Mouse (Mus musculus): ENCODE measurements around the gene Cux2. TPM values are rescaled to one million over a fixed set of nuclear protein-coding genes. Genes with fewer than 3 reads are reported as not detected.
A peak's percentile ranks its signal among the peaks of the same experiment; 100 is the strongest.

The Cux2 gene
- polyA plus RNA-seq, 1 experiment from 2014 or later, result 33.7 TPM

DNA sequence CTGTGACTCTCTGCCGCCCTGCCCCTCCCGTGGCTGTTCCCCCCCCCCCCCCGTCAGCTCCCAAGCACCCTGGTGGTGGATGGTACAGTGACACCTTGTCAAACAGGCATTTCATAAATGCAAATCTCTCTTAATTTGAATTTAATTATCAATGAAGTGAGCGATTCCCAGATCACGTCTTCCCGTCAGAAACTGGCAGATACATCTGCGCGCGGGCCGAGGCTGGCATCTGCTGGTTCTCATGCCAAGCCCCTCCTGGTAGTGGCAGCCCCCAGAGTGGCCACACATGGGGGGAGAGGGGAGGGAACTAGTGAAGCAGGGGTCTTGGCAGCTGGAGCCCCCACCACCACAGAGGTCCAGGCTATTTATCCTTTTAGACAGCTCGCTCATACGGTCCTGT lies 73.6 kb downstream of the Cux2 start:
- 56% methylated on average over 12 of the region's 12 CpGs for WGBS
- no peak overlapping the region for H3K4me2 ChIP-seq (replicated peaks)
- H3K36me3 ChIP-seq, result no peaks in the 10 kb centered on the region
- H3K27ac ChIP-seq (replicated peaks), result peak overlapping the region; percentile 79
- H3K4me1 ChIP-seq, result peaks cover 31% of the 10 kb centered on the region
- no peak overlapping the region for H3K9ac ChIP-seq (replicated peaks)
- no peaks in the 10 kb centered on the region for H3K9me3 ChIP-seq
- no peak overlapping the region for H3K4me3 ChIP-seq
- ATAC-seq (replicated peaks), result peak; percentile 32
- H3K27me3 ChIP-seq, result no peaks in the 10 kb centered on the region

- H3K9ac ChIP-seq (replicated peaks), result no peak overlapping the region
- no peaks in the 10 kb centered on the region for H3K9me3 ChIP-seq
- WGBS, result 35% methylated on average over 10 of the region's 10 CpGs
- H3K4me3 ChIP-seq, result no peak overlapping the region
- no peak for ATAC-seq (replicated peaks)
- H3K4me1 ChIP-seq, result peaks cover 43% of the 10 kb centered on the region
- H3K4me2 ChIP-seq (replicated peaks), result no peak overlapping the region
- no peaks in the 10 kb centered on the region for H3K36me3 ChIP-seq
- H3K27ac ChIP-seq (replicated peaks), result peak overlapping the region; percentile 56; the same call in 1 of the 2 replicates
- no peaks in the 10 kb centered on the region for H3K27me3 ChIP-seq
Measured at GRCm38 (mm10) chr5:121973541-121973940, 76.4 kb downstream of the Cux2 start.

DNA sequence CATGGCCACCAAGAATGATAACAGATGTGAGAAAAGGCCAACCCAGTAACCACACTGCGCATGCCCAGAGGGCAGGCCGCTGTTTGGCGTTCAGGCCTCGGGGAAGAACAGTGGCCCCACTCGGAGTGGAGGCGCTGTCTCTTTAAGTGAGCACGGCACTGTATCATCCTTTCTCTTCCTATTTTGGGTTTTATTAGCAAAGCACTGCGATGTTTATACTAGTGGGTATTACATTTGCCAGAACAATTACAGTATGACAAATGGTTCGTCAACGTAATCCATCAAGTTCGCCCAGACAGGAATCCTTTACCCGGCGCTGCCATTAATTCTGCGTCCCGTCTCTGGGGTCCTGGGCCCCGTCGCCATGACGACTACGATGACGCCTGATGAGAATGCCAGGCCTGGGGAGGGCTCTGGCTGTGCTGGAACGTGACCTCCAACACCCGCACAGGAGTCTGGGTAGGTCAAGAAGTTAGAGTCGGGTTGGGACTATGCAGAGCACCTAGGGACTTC lies 77.2 kb downstream of the Cux2 start:
- H3K9me3 ChIP-seq, result no peaks in the 10 kb centered on the region
- no peak overlapping the region for H3K9ac ChIP-seq (replicated peaks)
- no peak for ATAC-seq (replicated peaks)
- no peak overlapping the region for H3K4me3 ChIP-seq
- H3K36me3 ChIP-seq, result no peaks in the 10 kb centered on the region
- no peaks in the 10 kb centered on the region for H3K27me3 ChIP-seq
- peaks cover 51% of the 10 kb centered on the region for H3K4me1 ChIP-seq
- WGBS, result 44% methylated on average over 23 of the region's 23 CpGs
- no peak overlapping the region for H3K4me2 ChIP-seq (replicated peaks)
- H3K27ac ChIP-seq (replicated peaks), result no peak overlapping the region; the same call in 1 of the 2 replicates

GRCm38 (mm10) chr5:121968999-121969398 lies 80.9 kb downstream of the Cux2 start:
- Histone ChIP-seq H3K4me2 (replicated peaks) (0 out of 2 replicates have a peak overlapping the region, but pooled peaks have one; percentile 4), H3K36me3 (no peaks in the 10 kb centered on the region), H3K4me3 (no peak overlapping the region), H3K27me3 (no peaks in the 10 kb centered on the region), H3K4me1 (peaks cover 64% of the 10 kb centered on the region), H3K9me3 (no peaks in the 10 kb centered on the region), H3K9ac (replicated peaks) (no peak overlapping the region), H3K27ac (replicated peaks) (peak overlapping the region; percentile 84)
- 31% methylated on average over 15 of the region's 15 CpGs for WGBS
- ATAC-seq (replicated peaks), result peak; percentile 37; the same call in 1 of the 2 replicates

GRCm38 (mm10) chr5:121968416-121968815 lies 81.5 kb downstream of the Cux2 start:
- Histone ChIP-seq H3K9me3 (no peaks in the 10 kb centered on the region), H3K27me3 (no peaks in the 10 kb centered on the region), H3K9ac (replicated peaks) (no peak overlapping the region), H3K4me1 (peaks cover 58% of the 10 kb centered on the region), H3K27ac (replicated peaks) (peak overlapping the region; percentile 84), H3K4me3 (no peak overlapping the region), H3K36me3 (no peaks in the 10 kb centered on the region), H3K4me2 (replicated peaks) (no peak overlapping the region)
- 31% methylated on average over 15 of the region's 15 CpGs for WGBS
- peak; percentile 87 for ATAC-seq (replicated peaks)

GRCm38 (mm10) chr5:121967520-121967919 lies 82.4 kb downstream of the Cux2 start:
- H3K4me1 ChIP-seq, result peaks cover 54% of the 10 kb centered on the region
- ATAC-seq (replicated peaks), result no peak
- WGBS, result 67% methylated on average over 5 of the region's 5 CpGs

DNA sequence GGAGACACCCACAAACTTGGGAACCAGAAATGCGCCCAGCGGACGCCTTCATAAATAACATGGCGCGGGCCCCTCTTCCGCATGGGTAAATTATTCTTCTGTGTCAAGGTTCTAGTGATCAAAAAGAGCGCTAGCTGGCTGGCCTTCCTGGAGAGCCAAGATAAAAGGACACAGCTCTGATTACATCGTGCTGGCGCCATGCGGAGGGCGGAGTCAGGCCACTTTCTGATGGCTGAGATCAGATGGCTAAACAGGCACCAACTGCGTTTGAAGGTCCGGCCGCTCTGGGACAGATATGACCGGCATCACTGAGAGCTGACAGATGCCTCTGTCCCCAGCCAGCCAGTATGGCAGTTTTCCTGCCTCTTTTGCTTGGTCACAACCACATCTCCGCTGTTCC lies 83.0 kb downstream of the Cux2 start:
- Histone ChIP-seq H3K4me3 (no peak overlapping the region), H3K9me3 (no peaks in the 10 kb centered on the region), H3K4me1 (peaks cover 58% of the 10 kb centered on the region), H3K9ac (replicated peaks) (no peak overlapping the region), H3K27me3 (no peaks in the 10 kb centered on the region), H3K27ac (replicated peaks) (peak overlapping the region; percentile 84), H3K4me2 (replicated peaks) (no peak overlapping the region), H3K36me3 (no peaks in the 10 kb centered on the region)
- no peak for ATAC-seq (replicated peaks)
- 46% methylated on average over 16 of the region's 16 CpGs for WGBS

More at GRCm38 (mm10) chr5:121967520-121967919, 82.4 kb downstream of the Cux2 start:
- H3K9ac ChIP-seq (replicated peaks), result no peak overlapping the region
- no peaks in the 10 kb centered on the region for H3K36me3 ChIP-seq
- H3K27ac ChIP-seq (replicated peaks), result peak overlapping the region; percentile 84
- H3K4me3 ChIP-seq, result no peak overlapping the region
- H3K27me3 ChIP-seq, result no peaks in the 10 kb centered on the region
- no peak overlapping the region for H3K4me2 ChIP-seq (replicated peaks)
- no peaks in the 10 kb centered on the region for H3K9me3 ChIP-seq

DNA sequence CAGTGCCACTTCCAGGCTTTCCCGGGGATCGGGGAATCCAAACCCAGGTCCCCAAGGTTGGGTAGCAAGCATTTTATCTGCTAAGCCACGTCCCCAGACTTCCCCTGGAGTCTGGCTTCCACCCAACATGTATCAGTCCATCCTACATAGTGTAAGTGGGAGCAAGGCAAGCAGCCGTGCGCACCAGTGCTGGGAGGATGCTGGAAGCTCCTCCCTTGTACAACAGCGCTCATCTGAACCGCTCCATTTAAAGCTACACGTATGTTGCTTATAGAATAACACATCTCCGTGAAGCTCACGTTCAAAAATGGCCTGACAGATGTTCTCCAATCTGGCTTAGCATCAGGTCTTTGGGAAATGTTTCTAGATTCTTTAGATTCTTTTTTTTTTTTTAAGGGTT lies 86.9 kb downstream of the Cux2 start:
- ATAC-seq (replicated peaks), result no peak
- no peaks in the 10 kb centered on the region for H3K27me3 ChIP-seq
- H3K9me3 ChIP-seq, result no peaks in the 10 kb centered on the region
- no peaks in the 10 kb centered on the region for H3K36me3 ChIP-seq
- peaks cover 74% of the 10 kb centered on the region for H3K4me1 ChIP-seq
- no peak overlapping the region for H3K4me3 ChIP-seq
- H3K4me2 ChIP-seq (replicated peaks), result no peak overlapping the region
- H3K27ac ChIP-seq (replicated peaks), result no peak overlapping the region
- 82% methylated on average over 10 of the region's 10 CpGs for WGBS
- no peak overlapping the region for H3K9ac ChIP-seq (replicated peaks)

DNA sequence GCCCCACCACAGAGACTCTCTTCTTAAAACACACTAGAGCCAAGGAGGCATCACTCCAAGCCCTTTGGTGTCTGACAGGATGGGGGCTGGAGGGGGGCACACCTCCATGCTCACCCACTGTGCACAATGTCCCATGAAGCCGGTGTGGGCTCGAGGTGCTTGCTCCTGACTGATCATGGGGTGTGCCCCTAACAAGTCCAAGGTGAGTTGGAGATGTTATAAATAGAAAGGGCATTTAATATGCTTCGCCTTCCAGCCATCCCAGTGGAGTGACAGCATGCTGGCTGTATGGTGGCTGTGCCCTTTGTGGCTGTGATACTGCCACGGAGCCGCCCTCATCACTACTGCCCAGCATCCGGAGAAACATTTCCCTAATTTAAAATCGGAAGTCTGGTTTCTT lies 87.5 kb downstream of the Cux2 start:
- ATAC-seq (replicated peaks), result no peak
- Histone ChIP-seq H3K9me3 (no peaks in the 10 kb centered on the region), H3K4me2 (replicated peaks) (no peak overlapping the region), H3K36me3 (no peaks in the 10 kb centered on the region), H3K4me3 (no peak overlapping the region), H3K27ac (replicated peaks) (no peak overlapping the region), H3K27me3 (no peaks in the 10 kb centered on the region), H3K4me1 (peaks cover 73% of the 10 kb centered on the region), H3K9ac (replicated peaks) (no peak overlapping the region)
- 91% methylated on average over 7 of the region's 7 CpGs for WGBS

GRCm38 (mm10) chr5:121961256-121961655 lies 88.6 kb downstream of the Cux2 start:
- Histone ChIP-seq H3K4me2 (replicated peaks) (no peak overlapping the region), H3K9me3 (no peaks in the 10 kb centered on the region), H3K4me3 (no peak overlapping the region), H3K9ac (replicated peaks) (no peak overlapping the region), H3K27me3 (no peaks in the 10 kb centered on the region), H3K36me3 (no peaks in the 10 kb centered on the region), H3K27ac (replicated peaks) (no peak overlapping the region), H3K4me1 (peaks cover 66% of the 10 kb centered on the region)
- WGBS, result 62% methylated on average over 8 of the region's 8 CpGs
- ATAC-seq (replicated peaks), result no peak

GRCm38 (mm10) chr5:121959688-121960087 lies 90.2 kb downstream of the Cux2 start:
- peaks cover 60% of the 10 kb centered on the region for H3K4me1 ChIP-seq
- no peak overlapping the region for H3K9ac ChIP-seq (replicated peaks)
- ATAC-seq (replicated peaks), result peak; percentile 42
- no peaks in the 10 kb centered on the region for H3K27me3 ChIP-seq
- H3K4me3 ChIP-seq, result no peak overlapping the region
- no peaks in the 10 kb centered on the region for H3K36me3 ChIP-seq
- WGBS, result 33% methylated on average over 10 of the region's 10 CpGs
- H3K4me2 ChIP-seq (replicated peaks), result no peak overlapping the region
- no peaks in the 10 kb centered on the region for H3K9me3 ChIP-seq
- H3K27ac ChIP-seq (replicated peaks), result 0 out of 2 replicates have a peak overlapping the region, but pooled peaks have one; percentile 33

DNA sequence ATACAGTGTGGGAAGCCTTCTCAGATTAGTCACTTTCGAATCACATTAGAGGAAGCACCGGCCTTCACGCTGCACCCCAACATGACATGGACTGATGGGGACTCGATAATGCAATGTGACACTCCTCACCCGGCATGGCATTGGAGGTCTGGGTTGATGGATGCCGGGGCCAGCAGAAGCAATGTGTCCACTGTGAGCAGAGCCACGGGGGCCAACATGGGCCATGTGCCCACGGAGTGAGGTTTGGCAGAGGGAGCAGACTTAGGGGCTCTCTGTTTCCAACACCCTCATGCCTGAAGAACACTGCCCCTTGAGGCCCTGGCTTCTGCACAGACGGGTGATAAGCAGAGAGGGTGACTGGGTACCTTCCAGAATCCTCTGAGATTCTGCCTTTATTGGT lies 91.4 kb downstream of the Cux2 start:
- ATAC-seq (replicated peaks), result no peak
- no peaks in the 10 kb centered on the region for H3K9me3 ChIP-seq
- H3K27me3 ChIP-seq, result no peaks in the 10 kb centered on the region
- H3K36me3 ChIP-seq, result no peaks in the 10 kb centered on the region
- no peak overlapping the region for H3K27ac ChIP-seq (replicated peaks)
- H3K4me3 ChIP-seq, result no peak overlapping the region
- WGBS, result 80% methylated on average over 9 of the region's 9 CpGs
- no peak overlapping the region for H3K4me2 ChIP-seq (replicated peaks)
- no peak overlapping the region for H3K9ac ChIP-seq (replicated peaks)
- peaks cover 62% of the 10 kb centered on the region for H3K4me1 ChIP-seq

- ATAC-seq (replicated peaks), result no peak
Measured at GRCm38 (mm10) chr5:121955806-121956205, 94.1 kb downstream of the Cux2 start.

More at GRCm38 (mm10) chr5:121955806-121956205, 94.1 kb downstream of the Cux2 start:
- 70% methylated on average over 5 of the region's 5 CpGs for WGBS
- Histone ChIP-seq H3K4me3 (no peak overlapping the region), H3K36me3 (no peaks in the 10 kb centered on the region), H3K9ac (replicated peaks) (no peak overlapping the region), H3K9me3 (no peaks in the 10 kb centered on the region), H3K4me1 (peaks cover 41% of the 10 kb centered on the region), H3K27me3 (no peaks in the 10 kb centered on the region), H3K27ac (replicated peaks) (no peak overlapping the region), H3K4me2 (replicated peaks) (no peak overlapping the region)

All from forebrain, embryonic 15.5 days (tissue).